Mouse (Mus musculus): ENCODE results near the gene Irf6. TPM values are rescaled to one million over a fixed set of nuclear protein-coding genes. Genes with fewer than 3 reads are reported as not detected.
A peak's percentile ranks its signal among the peaks of the same experiment; 100 is the strongest.

The Irf6 gene
- polyA plus RNA-seq, 1 experiment from 2014 or later: 15.4 TPM

DNA sequence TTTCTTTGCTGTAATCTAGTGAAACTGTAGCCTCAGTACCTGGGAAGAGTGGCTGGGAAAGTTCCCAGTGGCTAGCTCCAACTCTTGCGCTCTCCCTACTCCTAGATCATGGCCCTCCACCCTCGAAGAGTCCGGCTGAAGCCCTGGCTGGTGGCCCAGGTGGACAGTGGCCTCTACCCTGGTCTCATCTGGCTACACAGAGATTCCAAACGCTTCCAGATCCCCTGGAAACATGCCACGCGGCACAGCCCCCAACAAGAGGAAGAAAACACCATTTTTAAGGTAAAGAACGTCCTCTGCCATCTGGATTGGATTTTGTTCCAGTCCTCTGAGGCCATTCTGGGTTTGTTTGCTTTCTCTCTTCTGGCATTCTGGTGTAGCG lies 4.2 kb downstream of the Irf6 start:
- WGBS: 60% methylated on average over 8 of the region's 8 CpGs
- H3K27ac ChIP-seq: no peak overlapping the region
- no peak overlapping the region for H3K4me3 ChIP-seq
- H3K4me2 ChIP-seq: no peak overlapping the region
- H3K4me1 ChIP-seq: peaks cover 24% of the 10 kb centered on the region
- H3K9me3 ChIP-seq: no peaks in the 10 kb centered on the region
- H3K9ac ChIP-seq: no peak overlapping the region
- ATAC-seq (ENCODE audit: borderline replicate concordance, extremely low read depth, low FRiP score, low TSS enrichment): no peak
- no peaks in the 10 kb centered on the region for H3K36me3 ChIP-seq
- peaks cover 24% of the 10 kb centered on the region for H3K27me3 ChIP-seq

DNA sequence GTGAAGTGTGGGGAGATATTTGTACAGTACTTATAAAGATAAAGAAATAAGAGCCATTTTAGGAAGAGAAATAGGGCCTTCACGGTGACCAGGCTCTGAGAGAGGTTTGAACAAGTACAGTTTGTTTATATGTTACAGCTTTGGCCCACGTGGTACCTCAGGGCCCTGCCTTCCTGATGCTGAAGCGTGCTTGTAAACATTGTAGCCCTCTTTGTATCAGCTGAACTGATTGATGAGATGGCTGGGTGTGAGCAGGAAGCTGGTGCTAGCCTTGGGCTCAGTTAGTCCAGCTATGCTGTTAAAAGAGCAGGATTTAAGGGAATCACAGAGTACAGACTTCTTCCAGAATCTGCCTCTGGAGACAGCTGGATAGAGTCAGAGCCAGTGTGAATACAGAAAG lies 6.3 kb downstream of the Irf6 start:
- H3K9me3 ChIP-seq: no peaks in the 10 kb centered on the region
- H3K4me1 ChIP-seq: peaks cover 21% of the 10 kb centered on the region
- no peak overlapping the region for H3K4me3 ChIP-seq
- 15% methylated on average over 3 of the region's 3 CpGs for WGBS
- ATAC-seq (ENCODE audit: borderline replicate concordance, extremely low read depth, low FRiP score, low TSS enrichment): no peak
- no peak overlapping the region for H3K9ac ChIP-seq
- H3K27me3 ChIP-seq: peaks cover 5% of the 10 kb centered on the region
- no peaks in the 10 kb centered on the region for H3K36me3 ChIP-seq
- no peak overlapping the region for H3K27ac ChIP-seq
- H3K4me2 ChIP-seq: no peak overlapping the region

DNA sequence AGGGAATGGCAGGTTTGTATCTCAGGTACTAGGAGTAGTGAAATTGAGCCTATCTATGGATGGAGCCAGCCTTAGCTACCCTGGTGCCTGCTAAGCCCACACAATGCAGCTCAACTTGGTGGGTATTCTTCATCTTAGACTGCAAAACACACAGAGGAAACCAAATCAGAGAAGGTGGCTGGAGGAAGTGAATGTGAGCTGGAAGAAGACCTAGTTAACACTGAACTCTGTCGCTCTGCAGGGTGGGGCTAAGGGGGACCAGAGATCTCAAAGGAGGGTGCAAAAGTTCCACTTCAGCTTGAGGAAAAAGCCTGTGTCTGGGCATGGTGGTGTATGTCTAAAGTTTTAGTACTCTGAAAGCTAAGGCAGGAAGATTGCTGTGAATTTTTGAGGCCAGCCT lies 6.7 kb downstream of the Irf6 start:
- ATAC-seq (ENCODE audit: borderline replicate concordance, extremely low read depth, low FRiP score, low TSS enrichment): no peak
- no peak overlapping the region for H3K9ac ChIP-seq
- WGBS: 57% methylated on average over 1 of the region's 1 CpGs

DNA sequence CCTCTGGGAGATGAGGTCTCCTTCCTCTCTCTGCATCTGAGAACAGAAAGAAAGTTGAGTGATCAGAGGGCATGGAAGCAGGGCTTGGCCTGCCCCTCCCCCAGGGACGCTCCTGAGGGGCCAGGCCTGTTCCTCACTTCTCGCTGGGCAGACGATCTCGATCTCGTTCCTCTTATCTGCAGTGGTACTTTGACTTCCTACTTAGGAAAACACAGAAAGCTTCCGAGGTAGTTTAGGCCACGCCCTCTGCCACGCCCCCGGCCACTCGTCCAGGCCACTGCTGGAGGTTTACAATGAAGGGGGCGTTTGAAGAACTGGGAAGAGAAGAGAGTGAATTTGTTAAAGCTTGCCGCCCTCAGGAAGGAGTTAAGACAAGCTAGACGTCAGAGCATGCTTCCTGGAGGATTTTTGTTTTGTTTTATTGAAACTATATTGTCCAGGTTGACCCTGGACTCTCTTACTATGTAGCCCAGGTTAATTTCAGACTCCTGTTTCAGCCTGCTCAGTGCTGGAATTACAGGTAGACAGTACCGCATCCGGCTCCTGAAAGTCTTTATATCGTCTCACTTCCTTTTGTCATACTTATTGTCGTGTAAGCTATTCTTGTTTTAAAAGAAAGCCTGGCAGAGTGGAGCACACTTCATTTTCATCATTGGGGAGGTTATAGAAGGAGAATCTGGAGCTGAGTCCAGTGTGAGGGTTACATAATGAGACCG lies 7.6 kb downstream of the Irf6 start:
- Histone ChIP-seq H3K4me1 (peaks cover 20% of the 10 kb centered on the region), H3K4me2 (peak overlapping the region; percentile 52), H3K27me3 (no peaks in the 10 kb centered on the region), H3K27ac (no peak overlapping the region), H3K9me3 (no peaks in the 10 kb centered on the region), H3K36me3 (no peaks in the 10 kb centered on the region), H3K4me3 (peak overlapping the region; percentile 30), H3K9ac (0 out of 2 replicates have a peak overlapping the region, but pooled peaks have one; percentile 21)
- 12% methylated on average over 18 of the region's 18 CpGs for WGBS
- peak; percentile 80; the same call in 1 of the 2 replicates for ATAC-seq (ENCODE audit: borderline replicate concordance, extremely low read depth, low FRiP score, low TSS enrichment)

More for the DNA sequence above, 6.7 kb downstream of the Irf6 start:
- H3K4me1 ChIP-seq: peaks cover 20% of the 10 kb centered on the region
- H3K4me2 ChIP-seq: no peak overlapping the region; the same call in 1 of the 2 replicates
- no peak overlapping the region for H3K27ac ChIP-seq
- H3K4me3 ChIP-seq: no peak overlapping the region
- no peaks in the 10 kb centered on the region for H3K9me3 ChIP-seq
- H3K36me3 ChIP-seq: no peaks in the 10 kb centered on the region
- H3K27me3 ChIP-seq: peaks cover under 1% of the 10 kb centered on the region; the same call in 1 of the 2 replicates

DNA sequence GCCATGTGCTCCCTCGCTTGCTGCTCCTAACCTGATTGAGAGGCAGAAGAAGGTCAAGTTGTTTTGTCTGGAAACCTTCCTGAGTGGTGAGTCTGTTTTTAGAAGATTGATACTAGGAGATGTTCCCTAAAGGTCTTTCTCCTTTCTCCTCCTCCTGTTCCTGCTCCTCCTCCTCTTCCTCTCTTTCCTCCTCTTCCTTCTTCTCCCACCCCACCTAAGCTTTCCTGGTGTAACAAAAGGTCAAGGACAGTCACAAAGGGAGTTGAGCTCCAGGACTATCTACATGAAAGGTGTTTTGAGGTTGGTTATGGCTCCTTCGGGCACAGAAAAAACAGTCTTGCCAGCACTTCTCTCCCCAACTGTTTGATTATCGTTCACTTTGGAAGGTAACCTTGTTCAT lies 14.8 kb downstream of the Irf6 start, which contains the start of gene A130010J15Rik:
TSS of gene A130010J15Rik (plus strand) at position 301 of the 400 bp plus-strand sequence.
- no peak within 1 kb of the TSS for H3K9ac ChIP-seq
- H3K9me3 ChIP-seq: no peaks in the 10 kb centered on the region
- H3K36me3 ChIP-seq: no peaks in the 10 kb centered on the region
- no peak within 1 kb of the TSS for H3K27ac ChIP-seq
- H3K4me3 ChIP-seq: no peak within 1 kb of the TSS
- ATAC-seq (ENCODE audit: borderline replicate concordance, extremely low read depth, low FRiP score, low TSS enrichment): no peak
- peaks cover 18% of the 10 kb centered on the region; the same call in 1 of the 2 replicates for H3K4me1 ChIP-seq
- no peaks in the 10 kb centered on the region for H3K27me3 ChIP-seq
- 91% methylated on average over 3 of the region's 3 CpGs for WGBS
- H3K4me2 ChIP-seq: no peak within 1 kb of the TSS

DNA sequence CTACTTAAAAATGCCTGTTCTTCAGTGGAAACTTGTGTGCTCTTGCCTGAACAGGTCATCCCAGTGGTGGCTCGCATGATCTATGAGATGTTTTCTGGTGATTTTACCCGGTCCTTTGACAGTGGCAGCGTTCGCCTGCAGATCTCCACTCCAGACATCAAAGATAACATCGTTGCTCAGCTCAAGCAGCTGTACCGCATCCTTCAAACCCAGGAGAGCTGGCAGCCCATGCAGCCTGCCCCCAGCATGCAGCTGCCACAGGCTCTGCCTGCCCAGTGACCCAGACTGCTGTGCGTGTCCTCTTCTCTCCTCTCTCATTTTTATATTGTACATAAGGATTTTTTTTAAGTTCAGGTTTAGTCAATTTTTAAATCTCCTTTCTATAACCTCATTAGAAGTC lies 16.3 kb downstream of the Irf6 start:
- H3K4me1 ChIP-seq: peaks cover 23% of the 10 kb centered on the region
- no peaks in the 10 kb centered on the region for H3K27me3 ChIP-seq
- H3K4me3 ChIP-seq: no peak overlapping the region
- ATAC-seq (ENCODE audit: borderline replicate concordance, extremely low read depth, low FRiP score, low TSS enrichment): no peak
- H3K9me3 ChIP-seq: no peaks in the 10 kb centered on the region
- H3K27ac ChIP-seq: no peak overlapping the region
- 60% methylated on average over 7 of the region's 7 CpGs for WGBS
- no peaks in the 10 kb centered on the region for H3K36me3 ChIP-seq
- no peak overlapping the region for H3K4me2 ChIP-seq
- no peak overlapping the region for H3K9ac ChIP-seq

GRCm38 (mm10) chr1:193169856-193170255 lies 16.9 kb downstream of the Irf6 start:
- no peaks in the 10 kb centered on the region for H3K36me3 ChIP-seq
- no peak overlapping the region for H3K4me2 ChIP-seq
- WGBS: 25% methylated on average over 2 of the region's 2 CpGs
- H3K4me3 ChIP-seq: no peak overlapping the region
- ATAC-seq (ENCODE audit: borderline replicate concordance, extremely low read depth, low FRiP score, low TSS enrichment): no peak
- H3K4me1 ChIP-seq: peaks cover 29% of the 10 kb centered on the region
- H3K9me3 ChIP-seq: no peaks in the 10 kb centered on the region
- no peak overlapping the region for H3K9ac ChIP-seq
- no peaks in the 10 kb centered on the region for H3K27me3 ChIP-seq
- H3K27ac ChIP-seq: no peak overlapping the region

- Histone ChIP-seq H3K9me3 (no peaks in the 10 kb centered on the region), H3K4me2 (peak overlapping the region; percentile 72), H3K36me3 (no peaks in the 10 kb centered on the region), H3K4me1 (peaks cover 30% of the 10 kb centered on the region), H3K27ac (peak overlapping the region; percentile 84), H3K4me3 (peak overlapping the region; percentile 61), H3K27me3 (no peaks in the 10 kb centered on the region), H3K9ac (peak overlapping the region; percentile 70)
- under 1% methylated on average over 48 of the region's 48 CpGs for WGBS
- peak; percentile 99 for ATAC-seq (ENCODE audit: borderline replicate concordance, extremely low read depth, low FRiP score, low TSS enrichment)
Measured at GRCm38 (mm10) chr1:193172991-193173809, 20.3 kb downstream of the Irf6 start.

- H3K9ac ChIP-seq: peak overlapping the region; percentile 61
- no peaks in the 10 kb centered on the region for H3K9me3 ChIP-seq
- no peaks in the 10 kb centered on the region for H3K36me3 ChIP-seq
- peak overlapping the region; percentile 84 for H3K27ac ChIP-seq
- peaks cover 30% of the 10 kb centered on the region for H3K4me1 ChIP-seq
- peak overlapping the region; percentile 72 for H3K4me2 ChIP-seq
- H3K4me3 ChIP-seq: peak overlapping the region; percentile 61
- 12% methylated on average over 9 of the region's 9 CpGs for WGBS
- no peaks in the 10 kb centered on the region for H3K27me3 ChIP-seq
- no peak for ATAC-seq (ENCODE audit: borderline replicate concordance, extremely low read depth, low FRiP score, low TSS enrichment)
Measured at GRCm38 (mm10) chr1:193173810-193174129, 20.9 kb downstream of the Irf6 start.

DNA sequence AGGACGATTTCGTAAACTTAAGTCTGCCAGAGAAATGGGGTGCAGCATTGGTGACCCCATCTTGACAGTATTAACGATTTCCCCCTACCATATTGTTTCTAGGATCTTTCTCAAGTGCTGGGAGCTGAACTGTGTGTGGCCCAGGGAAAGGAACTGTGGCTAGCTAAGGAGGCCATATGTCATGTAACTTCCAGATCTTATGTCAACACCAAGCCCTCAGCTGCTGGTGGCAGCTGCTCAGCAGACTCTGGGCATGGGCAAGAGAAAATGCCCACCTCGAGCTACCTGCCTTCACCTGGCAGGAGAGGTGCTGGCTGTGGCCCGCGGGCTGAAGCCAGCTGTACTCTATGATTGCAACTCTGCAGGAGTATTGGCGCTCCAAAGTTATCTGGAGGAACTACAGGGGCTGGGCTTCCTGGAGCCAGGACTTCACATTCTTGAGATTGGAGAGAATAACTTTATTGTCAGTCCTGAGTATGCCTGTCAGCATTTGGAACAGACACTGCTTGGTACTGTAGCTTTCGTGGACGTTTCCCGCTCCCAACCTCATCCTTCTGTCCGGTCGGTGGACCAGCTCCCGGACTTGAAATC lies 21.3 kb downstream of the Irf6 start:
- H3K9ac ChIP-seq: peak overlapping the region; percentile 61; the same call in 1 of the 2 replicates
- H3K27me3 ChIP-seq: no peaks in the 10 kb centered on the region
- no peaks in the 10 kb centered on the region for H3K36me3 ChIP-seq
- no peaks in the 10 kb centered on the region for H3K9me3 ChIP-seq
- no peak for ATAC-seq (ENCODE audit: borderline replicate concordance, extremely low read depth, low FRiP score, low TSS enrichment)
- peaks cover 28% of the 10 kb centered on the region for H3K4me1 ChIP-seq
- H3K4me2 ChIP-seq: peak overlapping the region; percentile 72
- H3K27ac ChIP-seq: peak overlapping the region; percentile 84
- WGBS: 70% methylated on average over 13 of the region's 13 CpGs
- H3K4me3 ChIP-seq: peak overlapping the region; percentile 61

- WGBS: 79% methylated on average over 3 of the region's 3 CpGs
- H3K9me3 ChIP-seq: no peaks in the 10 kb centered on the region
- H3K4me1 ChIP-seq: no peaks in the 10 kb centered on the region
- no peak overlapping the region for H3K9ac ChIP-seq
- no peak overlapping the region for H3K4me3 ChIP-seq
- H3K36me3 ChIP-seq: no peaks in the 10 kb centered on the region
- H3K27ac ChIP-seq: no peak overlapping the region
- no peaks in the 10 kb centered on the region for H3K27me3 ChIP-seq
- no peak for ATAC-seq (ENCODE audit: borderline replicate concordance, extremely low read depth, low FRiP score, low TSS enrichment)
- no peak overlapping the region for H3K4me2 ChIP-seq
Measured at GRCm38 (mm10) chr1:193181104-193181503, 28.2 kb downstream of the Irf6 start.

GRCm38 (mm10) chr1:193188257-193188656 lies 35.3 kb downstream of the Irf6 start:
- ATAC-seq (ENCODE audit: borderline replicate concordance, extremely low read depth, low FRiP score, low TSS enrichment): no peak
- H3K9me3 ChIP-seq: no peaks in the 10 kb centered on the region
- WGBS: 44% methylated on average over 6 of the region's 6 CpGs

More at GRCm38 (mm10) chr1:193188257-193188656, 35.3 kb downstream of the Irf6 start:
- Histone ChIP-seq H3K36me3 (no peaks in the 10 kb centered on the region), H3K4me3 (no peak overlapping the region), H3K27ac (peak overlapping the region; percentile 87), H3K4me2 (no peak overlapping the region), H3K9ac (no peak overlapping the region), H3K27me3 (no peaks in the 10 kb centered on the region), H3K4me1 (peaks cover 26% of the 10 kb centered on the region)
